Mouse (Mus musculus) heart, adult 8-10 months (tissue): ENCODE data around the gene Gmds. TPM values are rescaled to one million over a fixed set of nuclear protein-coding genes. Genes with fewer than 3 reads are reported as not detected.

Experiments
- DNase-seq: peaks from one replicate; pipeline ENCODE4 v3.0.0; 2022; ENCODE audit warnings: low spot score
- total RNA-seq, 4 experiments: library from RNA; stranded (reverse); gene quantifications; 2 replicates each; pipeline ENCODE4 v1.2.4; 2022

The Gmds gene
- total RNA-seq, 4 experiments from 2014 or later = 6.5 to 7.7 (median 7.1) TPM

DNA sequence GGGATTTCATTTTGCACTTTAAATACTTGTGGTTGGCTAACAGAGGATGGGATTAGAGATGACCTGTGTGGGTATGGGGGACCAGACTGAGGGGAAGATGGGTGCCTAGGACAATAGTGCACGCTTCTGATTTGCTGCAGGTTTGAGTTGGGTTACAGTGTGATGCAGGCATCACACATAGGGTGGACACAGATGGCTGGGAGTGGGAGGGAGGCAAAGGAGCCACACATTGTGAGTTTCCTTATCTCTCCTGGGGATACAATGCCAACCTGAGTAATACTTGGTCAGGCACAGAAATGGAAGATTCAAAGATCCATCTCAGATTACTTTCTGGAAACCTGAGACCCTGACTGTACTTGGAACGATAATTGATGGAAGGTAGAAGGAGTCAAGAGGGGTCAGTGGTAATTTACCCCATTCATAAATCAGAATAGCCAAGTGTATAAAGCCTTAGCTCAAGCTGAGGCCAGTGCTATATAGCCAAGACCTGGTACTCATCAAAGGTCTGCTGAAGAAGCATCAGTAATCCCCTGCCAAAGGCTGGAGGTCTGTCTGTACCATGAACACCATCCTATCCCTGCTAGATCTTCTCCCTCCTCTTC lies 445.5 kb downstream of the Gmds start:
- DNase-seq = no peak

DNA sequence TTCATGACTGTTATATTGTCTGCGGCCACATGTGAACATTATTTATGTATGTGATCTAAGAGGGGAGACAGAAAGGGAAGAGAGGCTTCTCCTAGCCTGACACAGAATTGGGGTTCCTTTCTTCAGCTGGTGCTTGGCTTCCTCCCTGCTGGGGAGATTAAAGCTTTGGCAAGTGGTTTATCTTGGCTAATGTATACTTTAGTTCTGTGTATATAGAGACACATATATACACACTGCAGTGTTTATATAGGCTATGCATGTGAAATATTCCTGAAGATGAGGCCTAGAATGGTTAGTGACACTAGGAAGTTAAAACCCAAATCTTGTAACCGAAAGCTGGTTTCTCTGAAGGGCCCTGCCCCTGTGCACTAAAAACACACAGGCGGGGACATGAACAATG lies 450.0 kb downstream of the Gmds start:
- DNase-seq = no peak

DNA sequence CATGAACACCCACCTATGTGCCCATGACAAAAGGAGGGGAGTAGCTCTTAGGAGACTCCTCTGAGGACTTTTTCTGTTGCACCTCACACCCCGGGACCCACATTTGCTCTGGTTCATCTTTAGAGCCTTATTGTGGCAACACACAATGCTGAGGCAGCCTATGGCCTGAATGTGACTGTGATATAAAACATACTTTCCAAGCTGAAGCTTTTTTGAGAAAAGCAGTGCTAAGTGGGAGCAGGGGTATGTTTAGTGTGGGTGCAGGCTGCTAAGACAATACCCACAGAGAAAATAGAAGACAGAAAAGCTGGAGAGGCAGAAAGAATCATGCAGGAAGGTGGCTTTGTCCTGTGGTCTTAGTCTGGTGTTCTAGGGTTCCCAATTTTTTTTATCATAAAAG lies 452.8 kb downstream of the Gmds start:
- DNase-seq = no peak

DNA sequence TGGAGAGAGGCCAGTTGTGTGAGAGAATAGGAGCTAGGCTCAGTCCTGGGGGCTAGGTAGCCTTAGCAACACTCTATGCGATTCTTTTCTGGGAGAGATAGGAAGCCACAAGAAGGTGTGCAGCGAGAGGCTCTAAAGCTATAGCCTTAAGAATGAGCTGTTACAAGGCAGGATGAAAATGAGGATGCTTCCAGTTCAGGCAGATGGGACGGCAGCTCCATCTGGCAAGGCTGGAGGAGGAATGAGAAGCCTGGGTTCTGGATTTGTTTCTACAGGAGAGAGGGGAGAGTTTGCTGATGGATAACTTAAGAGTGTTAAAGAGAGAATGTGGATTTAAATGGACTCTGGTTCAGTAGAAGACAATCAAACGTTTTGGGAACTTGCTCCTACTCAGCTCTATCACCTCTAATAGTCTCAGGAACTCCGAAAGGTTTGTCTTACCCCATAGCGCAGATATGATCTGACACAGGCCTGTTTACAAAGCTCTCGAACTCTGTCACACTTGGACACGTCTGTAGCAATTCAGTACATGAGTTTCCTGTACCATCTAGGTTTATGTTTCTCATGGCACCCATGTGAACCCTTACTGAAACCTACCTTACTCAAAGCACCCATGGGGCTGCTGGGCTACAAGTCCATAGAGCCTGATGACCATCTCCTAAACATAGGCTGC lies 459.6 kb downstream of the Gmds start:
- DNase-seq = no peak

DNA sequence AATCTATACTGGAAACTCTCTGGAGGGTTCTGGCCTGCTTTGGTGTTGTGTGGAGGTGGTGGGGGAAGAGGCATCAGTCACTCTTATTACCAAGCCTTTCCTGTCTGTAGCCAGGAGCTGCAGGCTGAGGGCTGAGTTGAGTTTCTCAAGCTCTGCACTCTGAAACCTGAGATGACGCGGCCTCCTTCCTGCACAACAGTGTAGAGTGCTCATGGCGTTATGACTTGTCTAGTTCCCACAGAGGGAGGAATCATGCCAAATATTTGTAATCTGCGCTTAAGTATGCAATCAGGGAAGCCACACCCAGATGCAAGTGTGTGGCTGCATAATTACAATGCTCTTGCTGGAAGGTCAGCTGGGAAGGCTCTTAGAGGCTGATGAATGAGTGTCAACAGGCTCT lies 461.5 kb downstream of the Gmds start:
- DNase-seq = peak; percentile 58

DNA sequence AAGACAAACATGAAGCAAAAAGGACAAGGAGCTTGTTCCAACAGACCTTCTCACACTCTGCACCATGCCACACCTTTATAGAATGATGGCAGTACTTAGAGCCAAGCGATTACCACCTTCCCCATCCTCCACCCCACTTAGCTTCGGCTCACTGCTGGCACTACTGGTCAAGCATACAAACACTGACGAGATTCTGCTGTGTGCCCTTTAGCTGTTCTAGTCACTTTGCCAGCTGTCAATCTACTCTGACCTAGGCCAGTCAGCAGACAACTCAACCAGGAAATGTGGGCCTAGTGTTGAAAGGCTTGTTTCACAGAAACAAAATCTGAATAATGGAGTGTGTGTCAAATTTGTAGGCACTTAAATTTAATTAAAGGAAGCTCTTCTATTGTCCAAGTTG lies 464.1 kb downstream of the Gmds start:
- peak; percentile 6 for DNase-seq

DNA sequence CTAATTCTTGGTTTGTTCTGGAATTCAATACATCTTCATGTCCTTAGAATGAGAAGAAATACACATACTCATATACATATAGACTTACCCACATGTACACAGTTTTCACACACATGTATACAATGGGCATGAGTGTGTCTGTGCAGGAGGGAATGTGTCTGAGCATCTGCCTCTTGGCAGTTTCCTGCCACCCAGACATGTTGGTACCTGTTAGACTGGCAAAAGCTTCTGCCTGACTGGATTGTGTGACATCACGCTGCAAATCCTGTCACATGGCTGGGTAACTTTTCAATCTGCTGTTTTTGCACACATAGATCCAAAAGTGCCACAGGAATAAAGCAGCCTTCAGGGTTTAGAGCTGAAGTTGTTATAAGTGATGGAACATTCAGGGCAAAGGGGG lies 465.3 kb downstream of the Gmds start:
- no peak for DNase-seq

DNA sequence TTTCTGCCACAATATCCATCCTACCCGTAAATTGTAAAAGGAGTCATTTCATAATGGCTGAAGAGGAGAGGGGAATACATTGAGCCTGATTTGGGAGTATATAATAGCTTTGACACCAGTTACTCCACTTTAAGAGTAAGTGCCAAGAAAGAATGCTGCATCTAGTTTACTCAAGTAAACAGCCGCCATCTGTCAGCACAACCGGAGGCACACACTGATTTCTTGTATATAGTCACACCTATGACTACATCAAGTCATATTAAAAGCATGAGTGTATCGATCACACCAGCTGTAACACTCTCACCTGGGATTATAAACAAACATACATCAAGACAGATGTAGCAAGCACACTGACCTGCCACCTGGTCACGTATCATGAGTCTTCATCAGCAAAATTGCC lies 473.8 kb downstream of the Gmds start:
- no peak for DNase-seq

DNA sequence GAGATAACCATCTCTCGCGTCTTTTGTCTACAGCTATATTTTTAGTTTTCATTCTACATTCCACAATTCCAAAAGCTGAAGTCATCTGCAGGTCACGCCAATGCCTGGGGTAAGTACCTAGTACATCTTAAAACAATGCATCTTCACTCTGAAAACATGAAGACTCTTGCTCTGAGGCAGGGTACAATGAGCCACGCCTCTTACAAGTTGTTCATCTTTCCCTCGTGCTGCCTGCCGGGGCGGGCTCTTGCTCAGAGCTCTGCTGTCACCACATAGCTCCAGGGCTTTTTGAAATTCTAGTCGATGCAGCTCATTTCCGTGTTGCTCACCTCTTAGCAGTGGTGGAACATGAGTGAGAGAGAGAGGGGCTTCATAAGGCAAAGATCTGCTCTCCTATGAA lies 475.1 kb downstream of the Gmds start:
- no peak for DNase-seq

DNA sequence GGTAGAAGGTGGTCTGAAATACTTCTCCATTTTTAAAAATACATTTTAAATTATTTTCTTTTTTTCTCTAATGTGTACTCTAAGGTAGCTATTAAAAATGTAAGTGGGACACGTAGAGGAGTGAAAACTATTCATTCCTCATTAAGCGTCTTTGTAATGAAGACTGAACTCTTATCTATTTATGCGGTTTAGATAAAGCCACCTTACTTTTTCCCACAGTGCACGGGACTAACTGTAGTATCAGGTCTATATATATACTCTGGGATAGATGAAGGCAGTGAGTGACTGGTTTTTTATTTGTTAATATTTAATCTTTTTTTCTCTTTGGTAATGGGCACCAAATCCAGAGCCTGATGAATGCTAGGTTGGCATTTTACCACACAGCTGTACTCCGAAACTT lies 478.3 kb downstream of the Gmds start:
- DNase-seq = no peak

DNA sequence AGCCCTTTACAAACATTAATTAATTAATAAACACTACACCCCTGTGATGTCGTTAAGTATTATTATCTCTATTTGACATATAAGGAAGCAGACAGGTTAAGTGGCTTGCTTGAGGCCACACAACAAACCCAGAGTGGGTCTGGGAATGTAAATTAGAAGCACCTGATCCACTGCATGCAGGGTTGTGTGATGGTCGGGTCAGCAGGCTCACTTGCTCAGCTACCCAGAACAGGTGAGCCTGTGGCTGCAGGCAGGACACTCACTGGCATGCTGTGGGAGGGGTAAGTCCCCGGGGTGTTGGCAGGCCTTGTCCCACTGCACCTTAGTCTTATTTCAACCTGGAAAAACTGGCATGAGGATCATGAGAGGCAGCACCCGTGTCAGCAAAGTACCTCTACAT lies 484.5 kb downstream of the Gmds start:
- no peak for DNase-seq

DNA sequence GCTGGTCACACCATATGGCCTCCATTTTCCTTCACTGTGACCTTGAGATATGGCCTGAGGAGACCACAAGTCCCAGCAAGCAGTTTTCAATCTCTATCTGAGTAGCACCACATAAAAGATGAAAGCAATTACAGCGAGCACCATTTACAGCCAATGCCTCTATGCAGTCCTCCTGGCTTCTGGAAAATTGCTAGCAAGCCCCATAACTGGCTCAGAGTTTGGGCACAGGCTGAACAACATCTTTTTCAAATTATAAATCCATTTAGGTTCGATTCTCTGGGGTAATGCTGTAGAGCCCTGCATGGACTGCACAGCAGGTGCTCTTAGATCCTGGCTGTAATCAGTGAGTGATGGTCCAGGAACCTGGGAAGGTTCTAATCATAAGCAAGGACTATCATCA lies 485.0 kb downstream of the Gmds start:
- DNase-seq = no peak

DNA sequence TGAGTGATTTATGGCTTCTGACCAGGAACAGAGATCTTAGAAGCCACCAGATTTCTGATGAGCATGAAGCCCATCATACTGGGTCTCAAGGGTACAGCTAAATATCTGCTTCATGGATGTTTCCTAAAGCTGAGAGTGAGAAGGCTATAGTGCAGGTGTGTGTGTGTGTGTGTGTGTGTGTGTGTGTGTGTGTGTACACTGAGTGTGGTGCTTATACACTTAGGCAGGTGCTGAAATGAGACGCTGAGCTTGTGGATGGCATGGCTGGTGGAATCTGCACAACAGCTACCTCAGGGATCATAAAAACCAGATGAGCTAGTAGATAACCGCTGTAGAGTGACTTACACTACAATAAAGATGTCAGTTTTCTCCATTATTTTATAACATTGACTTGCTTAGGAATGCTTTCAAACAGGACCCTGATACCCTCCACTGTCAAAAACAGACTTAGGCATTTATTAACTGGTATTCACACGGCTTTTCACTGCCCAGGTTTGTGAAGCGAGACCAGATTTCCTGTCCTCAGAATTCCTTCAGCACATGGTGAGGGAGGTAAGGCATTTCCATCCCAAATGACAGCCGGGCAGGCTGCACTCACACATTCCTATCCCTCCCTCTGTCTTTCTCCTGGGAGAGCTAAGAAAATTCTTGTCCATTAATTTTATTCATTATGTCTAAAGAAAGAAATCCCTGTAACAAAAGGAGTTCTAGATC lies 489.1 kb downstream of the Gmds start:
- no peak for DNase-seq

DNA sequence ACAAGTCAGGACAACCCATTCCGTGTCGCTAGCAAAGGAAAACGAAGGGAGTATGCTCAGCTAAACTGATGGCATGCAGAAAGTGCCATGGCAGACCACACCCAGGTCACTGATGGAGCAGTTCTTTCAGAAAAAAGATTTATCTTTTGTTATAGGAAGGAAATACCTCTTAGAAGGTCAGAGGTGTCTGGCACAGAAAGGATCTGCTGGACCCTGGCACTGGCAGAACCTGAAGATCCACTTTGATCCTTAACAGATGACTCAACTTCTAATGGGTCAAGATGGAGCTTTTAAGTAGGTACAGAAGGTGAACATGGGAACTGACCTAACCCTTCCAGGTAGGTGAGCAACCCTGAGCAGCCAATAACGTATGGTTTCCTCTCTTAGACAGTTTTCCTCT lies 502.7 kb downstream of the Gmds start:
- DNase-seq = no peak

DNA sequence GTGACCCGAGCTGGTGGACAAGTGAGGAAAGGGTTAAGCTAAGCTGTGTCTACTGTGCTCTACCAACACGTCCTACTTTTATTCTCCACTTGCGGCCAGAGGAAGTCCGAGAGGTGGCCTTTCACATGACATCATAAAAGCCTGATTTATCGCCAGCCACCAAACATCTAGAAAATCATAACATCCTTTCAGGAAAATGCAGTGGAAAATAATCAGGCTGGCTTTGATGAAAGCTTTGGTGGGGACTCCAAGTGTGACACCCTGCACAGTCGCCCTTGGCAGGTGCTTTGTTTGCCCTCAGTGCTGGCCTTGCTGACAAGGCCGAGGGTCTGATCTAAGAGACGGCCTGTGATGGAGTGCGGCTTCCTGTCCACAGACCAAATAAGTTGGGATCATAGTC lies 508.2 kb downstream of the Gmds start:
- peak; percentile 32 for DNase-seq

DNA sequence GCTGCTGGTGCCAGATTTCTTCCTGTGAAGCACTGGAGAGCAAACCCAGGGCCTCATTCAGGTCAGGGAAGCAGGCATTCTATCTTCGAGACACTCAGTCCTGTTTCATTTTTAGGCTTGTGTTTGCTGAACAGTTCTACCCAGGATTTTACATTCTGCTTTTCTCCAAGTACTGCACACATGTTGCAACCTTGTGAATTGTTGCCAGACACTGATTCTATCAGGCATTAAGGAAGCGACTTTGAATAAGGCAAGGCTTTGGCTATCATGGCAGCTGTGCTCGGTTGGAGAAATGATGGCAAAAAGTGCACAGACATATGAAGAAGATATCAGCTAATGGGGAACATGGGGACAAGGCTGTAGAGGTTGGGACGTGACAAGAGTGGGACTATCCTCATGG lies 510.1 kb downstream of the Gmds start:
- DNase-seq = no peak

DNA sequence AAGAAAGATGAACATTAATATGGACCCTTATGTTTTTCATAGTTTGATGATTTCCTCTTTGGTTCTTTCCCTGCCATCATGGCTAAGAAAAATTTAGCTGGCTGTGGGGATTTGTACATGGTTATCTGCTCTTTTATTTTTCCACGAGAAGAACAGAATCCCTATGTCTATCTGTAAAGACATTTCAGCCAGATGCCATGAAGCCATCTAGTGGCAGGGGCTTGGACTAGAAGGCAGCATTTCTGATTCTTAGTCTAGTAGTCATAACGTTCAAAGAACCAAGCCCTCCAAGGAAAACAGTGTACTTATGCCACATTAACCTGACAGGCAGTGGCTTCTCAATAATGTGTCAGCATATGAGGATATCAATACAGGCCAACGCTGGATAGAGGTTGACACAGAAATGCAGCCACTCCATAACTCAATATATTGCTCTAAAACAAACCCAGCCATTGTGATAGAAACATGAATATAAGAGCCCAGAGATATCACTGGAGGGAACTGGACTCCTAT lies 510.7 kb downstream of the Gmds start:
- DNase-seq = no peak

DNA sequence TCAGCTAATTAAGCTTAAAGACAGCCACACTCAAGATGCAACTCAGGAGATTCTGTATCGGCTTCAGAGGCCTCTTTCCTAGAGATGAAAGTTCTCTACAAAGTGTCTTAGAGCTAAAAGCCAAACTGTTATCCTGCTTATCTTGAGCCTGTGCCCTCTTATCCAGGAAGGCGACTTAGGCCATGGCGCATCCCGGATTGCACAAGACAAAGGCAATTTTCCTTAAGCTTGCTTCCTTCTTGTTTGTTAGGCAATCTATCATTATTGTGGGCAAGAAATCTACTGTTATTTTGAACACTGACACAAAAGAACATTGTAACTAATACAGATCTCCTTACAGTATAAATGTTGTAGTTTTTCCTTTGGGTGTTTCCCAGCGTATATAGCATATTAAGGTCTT lies 511.4 kb downstream of the Gmds start:
- DNase-seq = no peak

DNA sequence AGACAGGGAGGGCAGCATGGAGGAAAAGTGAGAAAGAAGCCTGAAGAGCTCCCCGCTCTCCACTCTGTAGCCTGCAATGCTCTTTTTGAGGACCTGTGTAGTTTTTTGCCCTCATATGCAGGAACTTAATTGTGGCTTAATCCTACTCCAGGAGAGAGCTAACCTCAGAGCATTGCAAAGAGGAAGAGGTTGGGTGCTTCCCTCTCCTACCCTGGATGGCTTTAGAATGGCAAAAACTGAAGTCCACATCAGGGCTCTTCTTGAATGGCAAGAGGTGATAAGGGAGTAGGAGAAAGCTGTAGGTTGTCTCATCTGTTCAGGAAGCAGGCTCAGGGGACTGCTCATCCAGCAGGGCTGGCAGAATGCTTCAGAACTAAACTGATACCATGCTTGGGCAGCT lies 513.4 kb downstream of the Gmds start:
- no peak for DNase-seq

DNA sequence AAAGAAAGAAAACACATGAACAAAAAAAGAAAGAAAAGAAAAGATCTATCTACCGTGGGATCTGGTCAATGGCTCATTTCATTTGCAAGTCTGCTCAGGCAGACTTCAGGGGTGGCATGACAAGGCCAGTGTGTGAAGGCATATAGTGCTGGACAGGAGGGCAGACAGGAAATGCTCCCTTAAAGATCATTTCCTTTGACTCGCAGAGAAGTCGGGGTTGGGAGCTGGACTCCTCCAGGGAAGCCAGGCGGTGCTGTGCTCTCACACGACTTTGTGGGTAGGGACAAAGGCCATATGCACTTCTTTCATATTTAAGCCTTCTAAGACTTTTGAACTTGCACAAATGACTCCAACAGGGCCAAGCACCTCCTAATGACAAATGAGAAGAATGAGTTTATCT lies 515.2 kb downstream of the Gmds start:
- no peak for DNase-seq

DNA sequence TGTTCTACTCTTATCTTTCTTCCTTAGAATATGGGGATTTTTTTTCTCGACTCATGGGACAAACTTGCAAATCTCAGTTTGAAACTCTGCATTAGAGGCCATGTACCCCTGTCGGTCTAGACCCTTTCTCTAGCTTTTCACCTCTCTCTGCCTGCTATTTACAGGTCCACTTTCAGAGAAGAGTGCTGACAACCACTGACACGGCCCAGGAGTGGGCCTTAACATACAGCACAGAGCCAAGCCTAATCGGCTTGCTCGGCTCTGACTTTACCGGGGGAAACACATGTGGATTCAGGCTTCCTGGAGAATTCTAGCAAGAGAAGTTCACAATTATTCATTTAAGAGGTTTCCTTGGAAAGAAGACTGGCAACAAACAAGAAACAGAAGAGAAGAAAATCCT lies 517.5 kb downstream of the Gmds start:
- no peak for DNase-seq

DNA sequence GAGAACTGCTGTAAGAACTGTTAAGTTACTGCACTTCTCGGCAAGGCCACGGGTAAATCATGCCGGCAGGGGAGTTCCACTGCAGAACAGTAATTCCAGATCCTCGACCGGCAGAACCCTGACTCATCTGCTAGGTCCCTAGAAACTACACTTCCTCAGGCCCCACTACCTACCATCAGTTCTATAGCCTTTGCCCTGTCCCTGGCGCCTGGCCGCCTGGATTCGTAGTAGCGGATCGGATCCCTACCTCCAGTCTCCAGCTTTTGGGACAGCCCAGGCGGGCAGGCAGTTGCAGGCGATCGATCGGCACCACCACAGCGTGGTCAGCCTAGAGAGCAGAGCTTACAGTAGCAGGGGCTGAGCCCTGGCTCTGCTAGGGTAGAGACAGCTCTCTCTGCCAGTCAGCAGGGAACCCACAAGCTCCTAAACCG lies 517.9 kb downstream of the Gmds start:
- no peak for DNase-seq
